Mouse (Mus musculus) urinary bladder, postnatal 4 days (tissue): ENCODE data around the gene Wdfy3.
"Not testable (repeated sequence)": the region's sequence is repeated elsewhere in the genome, so short reads cannot be mapped to it uniquely, and the experiment has no call there.

Experiments
- DNase-seq, 2 experiments: peaks; one replicate each; pipeline ENCODE4 v3.0.0; 2021 to 2022; ENCODE audit warnings: low spot score in 2 of 2

Wdfy3 gene

DNA sequence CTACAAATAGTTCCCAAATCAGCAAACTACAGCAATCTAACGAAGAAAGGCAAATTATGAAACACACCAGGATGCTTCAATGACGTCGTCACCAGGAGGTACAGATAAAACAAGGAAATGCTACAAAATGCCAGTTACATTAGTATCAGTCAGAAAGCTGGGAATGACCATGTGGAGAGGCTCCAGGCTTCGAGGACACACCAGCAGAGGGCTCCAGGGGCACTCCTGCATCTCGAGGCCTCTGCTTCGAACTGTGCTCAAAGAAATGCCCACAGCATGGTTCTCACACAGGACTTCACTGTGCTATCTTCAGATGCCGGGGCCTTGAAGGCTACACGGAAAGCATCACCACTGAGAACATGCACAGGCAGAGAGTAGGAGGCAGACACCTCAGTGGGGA, 68.7 kb downstream of the Wdfy3 start:
- DNase-seq = no peak

DNA sequence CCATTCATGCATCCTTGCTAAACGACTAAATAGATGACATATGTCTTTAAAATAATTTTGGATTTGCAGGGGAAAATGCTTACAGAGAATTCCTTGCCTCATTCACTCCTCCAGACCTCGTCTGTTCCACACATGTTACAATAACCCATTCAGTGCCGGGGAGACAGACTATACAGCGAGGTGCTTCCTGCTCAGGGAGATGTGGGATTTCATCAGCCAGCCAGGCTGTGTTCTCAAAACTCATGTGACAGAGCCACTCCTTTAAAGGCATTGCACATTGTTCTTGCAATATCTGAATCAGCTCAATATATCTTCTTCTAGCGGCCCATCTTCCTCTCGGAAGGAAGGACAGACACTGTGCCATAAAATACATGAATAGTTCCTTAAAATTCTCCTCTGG, 70.8 kb downstream of the Wdfy3 start:
- no peak for DNase-seq

DNA sequence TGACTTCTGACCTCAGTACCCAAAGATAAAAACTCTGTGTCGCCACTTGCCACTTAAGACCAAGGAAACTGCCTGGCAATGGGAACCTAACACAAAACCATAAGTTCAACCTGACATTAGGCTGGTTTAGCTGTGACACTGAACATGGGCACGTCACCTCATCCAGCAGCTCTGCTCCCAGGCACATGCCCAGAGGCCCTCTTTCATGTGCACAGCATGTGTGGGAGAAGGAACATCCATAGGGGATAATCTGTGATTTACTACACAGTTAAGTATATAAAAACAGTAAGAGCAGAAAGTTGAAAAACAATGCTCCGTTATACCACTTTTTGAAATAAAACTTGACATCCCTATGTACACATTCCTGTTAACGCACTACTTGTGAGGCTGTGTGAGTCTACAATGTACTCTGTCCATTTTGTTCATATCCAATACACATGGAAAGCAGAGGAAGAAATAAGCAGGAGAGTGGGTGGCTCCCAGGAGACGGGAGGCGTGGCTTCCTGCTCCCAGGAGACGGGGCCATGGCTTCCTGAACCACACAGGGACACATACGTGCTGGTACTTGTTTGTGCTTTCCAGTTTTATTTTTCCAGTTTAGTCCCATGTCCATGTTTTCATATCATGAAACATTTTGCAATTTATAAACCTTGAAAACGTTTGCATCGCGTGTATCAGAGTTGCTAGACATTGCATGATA, 73.5 kb downstream of the Wdfy3 start:
- no peak for DNase-seq

DNA sequence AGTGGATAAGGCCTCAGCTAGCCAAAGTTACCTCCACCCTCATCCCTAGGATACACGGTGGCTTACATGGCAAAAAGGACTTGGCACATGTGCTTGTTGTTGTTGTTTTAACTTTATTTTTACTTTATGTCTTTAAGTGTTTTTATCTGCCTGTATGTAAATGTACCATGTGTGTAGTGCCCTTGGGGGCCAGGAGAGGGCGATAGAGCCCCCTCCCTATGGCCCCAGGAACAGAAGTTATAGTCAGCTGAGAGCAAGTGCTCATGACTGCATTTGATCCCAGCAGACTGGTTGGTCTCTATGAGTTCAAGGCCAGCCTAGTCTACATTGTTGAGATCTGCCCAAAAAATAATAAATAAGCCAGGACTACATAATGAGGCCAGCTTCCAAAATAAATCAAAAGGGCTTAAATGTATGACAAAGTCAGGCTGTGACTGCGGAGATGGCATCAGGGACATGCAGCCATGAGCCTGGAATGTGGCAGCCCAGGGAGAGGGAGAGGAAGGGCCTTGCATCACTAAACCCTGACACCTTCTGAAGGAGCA, 74.2 kb downstream of the Wdfy3 start:
- no peak for DNase-seq

DNA sequence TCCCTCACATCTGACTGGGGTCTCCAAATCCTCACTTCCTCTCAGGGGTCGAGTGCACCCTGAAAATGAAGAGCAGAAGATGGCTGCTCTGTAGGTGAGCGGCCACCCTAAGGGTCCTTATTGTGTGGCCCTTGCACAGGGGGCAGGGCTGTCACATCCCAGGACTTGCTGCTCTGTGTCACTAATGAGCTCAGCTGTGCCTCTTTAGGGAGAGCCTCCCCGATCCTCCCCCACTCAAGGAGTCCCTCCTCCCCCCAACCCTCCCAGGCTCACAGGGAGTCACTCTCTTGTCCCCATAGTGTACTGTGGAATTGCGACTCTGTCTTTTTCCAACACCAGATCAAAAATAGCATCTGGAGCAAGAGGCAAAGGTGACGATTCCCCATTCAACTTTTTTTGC, 75.7 kb downstream of the Wdfy3 start:
- no peak for DNase-seq

DNA sequence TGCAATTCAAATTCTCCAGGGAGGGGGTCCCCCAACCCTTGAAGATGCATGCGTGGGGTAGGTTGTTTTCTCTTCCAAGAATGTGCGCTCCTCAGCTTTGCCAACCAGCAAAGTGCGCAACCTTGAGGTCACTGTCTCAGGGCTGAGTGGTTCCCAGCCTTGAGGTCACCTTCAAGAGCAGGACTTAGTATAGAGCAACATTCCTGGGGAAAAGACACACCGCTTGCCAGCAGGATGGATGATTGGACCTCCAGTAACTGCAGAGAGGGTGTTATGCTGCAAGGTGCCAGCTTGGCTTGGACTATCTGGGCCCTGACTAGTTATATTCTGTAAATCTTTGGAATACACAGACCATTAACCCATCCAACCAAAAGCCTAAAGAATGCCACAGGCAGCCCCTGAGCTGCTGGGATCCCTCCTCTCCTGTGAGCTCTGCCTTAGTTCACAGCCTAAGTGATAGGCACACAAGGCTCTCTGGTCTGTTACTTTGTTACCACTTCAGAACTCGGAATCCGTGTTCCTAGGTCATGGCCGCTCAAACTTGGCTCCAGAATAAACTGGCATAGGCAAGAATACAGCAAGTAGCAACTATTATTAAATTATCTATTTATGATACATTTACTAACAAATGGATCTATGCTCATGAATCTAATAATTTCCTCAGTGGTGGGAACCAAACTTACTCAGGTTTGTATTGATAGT, 76.6 kb downstream of the Wdfy3 start:
- no peak for DNase-seq

DNA sequence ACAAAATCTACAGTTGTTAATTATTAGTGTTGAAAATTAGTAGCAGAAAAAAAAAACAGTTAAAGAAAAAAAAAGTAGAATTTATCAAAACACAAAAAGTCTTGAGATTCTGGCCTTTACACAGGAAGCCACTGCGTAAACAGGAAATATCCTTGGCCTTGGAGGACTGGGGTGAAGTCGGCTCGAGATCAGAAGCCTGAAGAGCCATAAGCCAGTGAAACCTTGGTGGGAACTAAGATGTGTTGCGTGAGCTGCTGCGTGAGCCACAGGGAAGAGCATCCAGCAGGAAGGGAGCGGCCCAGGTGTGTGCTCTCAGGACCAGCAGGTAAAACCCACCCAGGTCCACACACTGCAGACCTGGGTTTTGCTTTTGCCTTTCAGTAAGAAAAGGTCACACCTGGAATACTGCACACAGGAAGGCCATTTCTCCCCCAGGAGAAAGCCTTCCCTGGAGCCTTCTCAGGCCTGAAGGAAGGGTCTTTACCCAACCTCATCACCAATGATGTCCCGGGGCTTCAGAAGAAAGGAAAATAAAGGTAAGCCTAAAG, 79.3 kb downstream of the Wdfy3 start:
- DNase-seq = no peak

DNA sequence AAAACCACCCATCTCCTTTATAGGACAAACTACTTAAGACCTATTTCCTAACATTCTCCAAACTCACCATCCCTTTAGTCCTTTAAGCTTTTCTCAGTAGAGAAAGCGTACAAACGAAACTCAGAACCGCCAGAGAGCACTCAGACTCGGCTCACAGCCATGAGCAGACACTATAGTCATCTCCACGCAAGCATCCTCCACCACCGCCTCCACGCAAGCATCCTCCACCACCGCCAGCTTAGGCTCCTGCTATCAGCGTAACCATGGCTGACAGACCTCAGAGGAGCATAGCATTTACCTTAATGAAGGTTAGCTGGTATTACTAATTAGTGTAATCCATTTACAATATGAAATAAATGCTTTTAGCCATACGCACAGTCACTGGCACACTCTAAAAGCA, 81.2 kb downstream of the Wdfy3 start:
- DNase-seq = no peak

DNA sequence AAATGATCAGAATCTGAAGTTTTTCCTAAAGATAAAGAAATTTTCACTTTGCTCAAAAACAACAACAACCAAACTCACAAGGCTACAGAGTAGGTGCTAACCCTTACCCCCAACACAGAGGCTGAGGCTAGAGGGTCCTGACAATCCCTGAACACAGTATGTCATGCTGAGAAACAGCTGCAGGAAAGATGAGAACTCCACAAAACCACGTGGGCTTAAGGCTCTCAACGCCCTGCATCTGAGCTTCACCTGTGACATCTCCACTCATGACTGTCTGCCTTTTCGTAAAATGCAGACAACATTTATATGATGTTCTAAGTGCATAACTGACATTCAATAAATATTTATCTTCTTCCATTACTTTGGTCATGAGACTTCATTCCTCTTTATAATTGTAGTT, 83.0 kb downstream of the Wdfy3 start:
- no peak for DNase-seq

DNA sequence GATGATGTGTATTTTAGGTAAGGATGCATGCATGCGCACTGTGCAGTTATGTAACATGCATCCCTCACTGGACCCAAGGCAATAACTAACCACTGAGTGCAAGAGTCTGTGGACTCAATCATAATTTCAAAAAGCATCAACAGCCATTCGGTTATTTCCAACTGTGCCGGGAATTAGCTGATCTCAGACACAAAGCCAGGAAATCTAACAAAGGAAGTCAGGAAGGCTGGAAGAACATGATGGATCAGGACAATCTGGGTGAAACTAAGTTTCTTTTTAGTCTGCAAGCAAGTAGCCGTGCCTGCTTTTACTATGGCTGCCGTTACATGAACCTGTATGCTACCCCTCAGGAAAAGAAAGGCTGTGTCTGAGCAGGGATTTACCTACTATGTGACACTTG, 87.5 kb downstream of the Wdfy3 start:
- no peak for DNase-seq

DNA sequence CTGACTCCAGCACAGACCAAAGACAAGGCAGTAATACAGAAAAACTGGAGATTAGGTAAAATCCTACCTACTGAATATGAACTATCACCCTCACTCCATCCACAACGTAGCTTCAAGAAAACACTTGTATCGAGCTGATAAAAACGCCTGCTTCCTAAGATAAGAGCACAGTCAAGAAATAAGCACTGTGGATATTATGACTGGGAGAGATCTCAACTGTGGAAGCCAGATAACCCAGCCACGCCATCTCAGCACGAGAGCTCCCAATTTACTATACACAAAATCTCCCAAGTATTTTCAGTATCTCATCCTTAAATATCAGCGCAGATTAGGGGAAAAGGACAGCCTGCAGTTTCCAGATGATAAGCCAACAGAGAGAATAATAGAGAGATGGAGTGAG, 90.1 kb downstream of the Wdfy3 start:
- DNase-seq = no peak

DNA sequence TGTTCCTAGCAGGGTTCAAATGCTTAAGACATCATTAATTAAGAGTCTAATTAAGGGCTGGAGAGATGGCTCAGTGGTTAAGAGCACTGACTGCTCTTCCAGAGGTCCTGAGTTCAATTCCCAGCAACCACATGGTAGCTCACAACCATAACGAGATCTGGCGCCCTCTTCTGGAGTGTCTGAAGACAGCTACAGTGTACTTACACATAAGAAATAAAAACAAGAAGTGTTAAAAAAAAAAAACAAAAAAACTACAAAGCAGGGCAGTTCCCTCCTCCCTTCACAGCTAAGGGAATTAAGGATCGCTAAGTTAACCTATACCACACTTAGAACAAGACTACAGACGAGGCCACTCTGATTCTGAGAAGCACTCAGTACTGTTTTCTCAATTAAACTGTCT, 97.1 kb downstream of the Wdfy3 start:
- DNase-seq = not testable (repeated sequence)

DNA sequence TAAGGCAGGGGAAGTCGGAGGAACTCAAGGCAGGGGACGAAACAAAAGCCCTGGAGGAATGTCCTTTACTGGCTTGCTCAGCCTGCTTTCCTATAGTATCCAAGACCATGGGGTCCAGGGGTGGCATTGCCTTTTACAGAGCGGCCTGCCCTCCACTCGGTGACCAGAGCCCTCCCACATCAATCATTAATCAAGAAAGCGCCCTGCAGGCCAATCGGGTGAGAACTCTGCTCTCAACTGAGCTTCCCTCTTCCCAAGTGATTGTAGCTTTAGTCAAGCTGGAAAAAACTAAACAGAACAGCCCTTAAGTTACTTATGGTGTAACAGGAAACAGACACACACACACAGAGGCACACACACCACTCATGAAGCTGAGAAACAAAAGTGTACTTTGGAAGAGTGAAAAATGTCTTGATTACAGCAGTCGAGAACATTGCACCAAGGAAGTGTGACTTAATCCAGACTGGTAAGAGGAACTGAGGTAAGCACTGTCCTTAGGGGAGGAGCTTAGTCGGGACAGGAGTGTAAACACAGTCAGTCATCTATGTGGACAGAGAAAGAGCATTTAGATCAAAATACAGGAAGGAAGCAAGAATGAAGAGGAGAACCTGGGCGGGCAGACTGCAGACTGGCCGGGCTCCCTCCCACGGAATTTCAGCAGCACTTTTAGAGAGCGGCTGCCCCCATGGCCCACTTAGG, 101.4 kb downstream of the Wdfy3 start:
- no peak for DNase-seq

DNA sequence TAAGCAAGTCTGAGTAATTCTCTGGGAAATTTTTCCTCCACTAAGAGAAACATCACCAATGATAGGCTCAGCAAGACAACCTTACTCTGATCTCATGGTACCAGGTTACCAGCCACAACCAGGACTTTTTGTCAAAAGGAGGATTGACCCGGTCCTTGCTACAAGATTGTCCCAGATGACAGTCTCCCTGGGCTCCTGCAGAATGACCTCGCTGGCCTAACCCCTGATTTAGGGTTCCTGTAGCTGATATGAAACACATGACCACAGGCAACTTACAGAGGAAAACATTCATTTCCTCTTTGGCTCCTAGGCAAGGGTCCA, 101.9 kb downstream of the Wdfy3 start:
- DNase-seq = no peak

DNA sequence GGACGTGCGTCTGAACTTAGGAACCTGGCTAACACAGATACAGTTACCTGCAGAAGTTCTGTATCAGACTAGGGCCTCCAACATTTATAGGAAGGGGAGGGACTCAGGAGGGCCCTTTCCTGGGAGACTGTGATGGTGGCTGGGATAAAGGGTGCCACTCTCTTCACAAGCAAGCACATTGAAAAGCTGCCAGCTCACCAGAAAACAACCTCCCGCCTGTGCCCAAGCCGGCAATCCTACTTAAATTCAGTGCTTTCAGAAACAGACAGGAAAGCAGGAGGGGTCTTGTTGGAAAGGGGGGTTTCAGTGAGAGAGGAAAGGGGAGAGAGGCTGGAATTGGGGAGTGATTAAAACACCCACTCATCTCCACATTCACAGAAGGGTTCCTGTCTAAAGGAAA, 106.9 kb downstream of the Wdfy3 start:
- no peak for DNase-seq

DNA sequence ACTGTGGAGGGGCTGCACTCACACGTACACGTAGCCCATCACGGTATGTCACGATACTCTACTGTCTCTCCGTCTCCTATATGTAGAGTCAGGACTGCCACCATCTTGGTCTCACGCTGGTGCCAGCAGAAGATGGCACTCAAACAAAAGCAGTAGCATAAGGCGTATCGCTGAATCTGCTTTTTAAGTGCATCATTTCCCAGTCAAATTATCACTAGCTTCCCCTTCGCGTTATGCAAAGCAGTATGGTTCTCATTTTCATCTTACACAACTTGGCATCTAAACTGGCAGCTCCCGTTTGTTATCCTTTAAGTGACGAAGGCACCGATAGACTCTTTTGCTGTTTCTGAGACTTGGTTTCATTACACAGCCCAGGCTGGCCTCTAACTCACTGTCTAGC, 110.4 kb downstream of the Wdfy3 start:
- DNase-seq = no peak

DNA sequence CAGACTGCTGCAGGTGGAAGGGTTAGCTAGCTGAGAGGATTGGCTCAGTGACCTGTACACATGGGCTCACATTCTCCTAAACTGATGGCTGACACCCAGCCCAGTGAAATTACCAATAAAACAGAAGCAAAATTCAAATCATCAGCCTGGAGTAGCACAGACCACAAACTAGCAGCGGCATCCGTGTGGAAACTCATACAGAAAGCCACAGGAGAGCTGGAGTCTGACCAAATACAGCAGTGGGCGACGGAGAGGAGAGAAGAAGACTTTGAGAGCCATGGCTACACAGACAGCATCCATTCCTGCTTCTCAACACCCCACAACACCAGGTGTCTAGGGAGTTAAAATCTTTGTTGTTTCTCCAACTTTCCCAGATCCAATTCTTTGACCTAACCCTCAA, 110.8 kb downstream of the Wdfy3 start:
- no peak for DNase-seq

DNA sequence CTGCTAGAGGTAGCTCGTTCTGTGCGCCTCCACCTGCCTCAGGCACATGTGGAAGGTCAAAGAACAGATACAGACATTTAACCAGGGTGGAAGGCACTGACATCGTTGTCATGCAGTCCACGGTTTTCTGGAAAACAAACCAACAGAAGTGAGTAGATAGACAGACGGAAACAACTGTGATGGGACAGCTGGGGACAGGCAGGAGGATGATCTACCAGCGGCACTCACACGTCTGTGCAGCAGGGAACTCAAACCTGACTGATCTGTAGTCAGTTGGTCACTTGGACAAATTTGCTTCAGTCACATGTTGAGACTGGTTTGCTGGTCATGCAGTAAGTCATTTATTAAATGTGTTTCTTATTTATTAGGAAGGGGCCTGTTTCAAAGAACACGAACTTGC, 112.3 kb downstream of the Wdfy3 start:
- no peak for DNase-seq

DNA sequence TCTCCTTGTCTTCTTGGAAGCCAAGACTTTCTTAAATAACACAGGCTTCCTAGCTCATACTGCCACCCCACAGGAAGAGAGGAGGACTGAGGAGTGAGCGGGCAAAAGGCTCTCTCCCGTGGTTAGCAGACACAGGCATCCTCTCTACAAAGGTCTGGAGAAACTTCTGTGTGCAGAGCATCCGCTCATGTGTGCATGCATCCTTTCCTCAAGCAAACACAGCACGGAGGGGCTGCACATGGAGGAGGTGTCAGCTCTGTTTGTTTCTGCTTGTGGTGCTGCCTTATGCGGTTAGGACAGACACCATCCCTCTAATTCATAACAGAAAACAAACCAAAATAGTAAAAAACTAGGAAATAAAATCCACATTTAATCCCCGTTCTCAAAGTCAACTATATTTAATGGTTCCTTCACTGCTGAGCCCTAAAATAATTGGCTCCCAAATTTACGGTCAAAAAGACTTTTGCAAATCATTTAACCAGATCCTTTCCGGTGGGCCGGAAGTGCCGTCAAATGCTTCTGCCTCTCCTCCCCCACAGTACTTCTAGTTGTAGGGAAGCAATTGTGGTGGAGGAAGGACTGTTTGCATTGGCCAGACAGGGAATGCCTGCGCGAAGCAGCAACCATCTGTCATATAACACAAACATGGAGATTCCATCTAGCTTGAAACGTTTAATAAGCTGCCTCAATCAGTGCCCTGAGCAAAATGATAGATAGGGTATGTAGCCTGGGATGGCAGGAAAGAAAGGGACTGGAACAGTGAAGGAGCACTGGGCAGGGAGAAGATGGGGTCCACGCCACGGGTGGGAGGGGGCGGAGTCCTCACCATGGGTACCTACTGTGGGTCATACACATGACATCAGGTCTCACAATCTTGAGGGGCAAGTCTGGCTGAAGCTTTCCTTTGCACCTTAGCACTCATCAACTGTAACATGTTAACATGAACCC, 115.1 kb downstream of the Wdfy3 start:
- no peak for DNase-seq

DNA sequence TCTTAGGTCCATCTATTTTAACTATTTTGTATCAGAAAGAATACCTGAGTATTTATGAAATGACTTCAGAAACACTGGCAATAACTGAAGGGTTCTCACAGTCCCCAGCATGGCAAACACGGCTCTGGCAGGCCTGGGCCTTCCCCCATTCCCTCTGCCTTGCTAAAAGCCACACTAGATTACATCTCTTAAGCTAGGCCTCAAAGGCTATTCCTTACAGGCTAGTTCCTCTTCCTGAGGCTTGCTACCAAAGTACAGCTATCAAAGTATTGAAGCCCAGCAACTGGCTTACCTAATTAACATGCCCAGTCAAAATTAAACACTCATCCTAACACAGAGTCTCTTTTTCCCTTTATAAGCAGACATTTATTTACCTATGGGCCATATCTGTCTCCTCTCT, 117.8 kb downstream of the Wdfy3 start:
- DNase-seq = no peak

DNA sequence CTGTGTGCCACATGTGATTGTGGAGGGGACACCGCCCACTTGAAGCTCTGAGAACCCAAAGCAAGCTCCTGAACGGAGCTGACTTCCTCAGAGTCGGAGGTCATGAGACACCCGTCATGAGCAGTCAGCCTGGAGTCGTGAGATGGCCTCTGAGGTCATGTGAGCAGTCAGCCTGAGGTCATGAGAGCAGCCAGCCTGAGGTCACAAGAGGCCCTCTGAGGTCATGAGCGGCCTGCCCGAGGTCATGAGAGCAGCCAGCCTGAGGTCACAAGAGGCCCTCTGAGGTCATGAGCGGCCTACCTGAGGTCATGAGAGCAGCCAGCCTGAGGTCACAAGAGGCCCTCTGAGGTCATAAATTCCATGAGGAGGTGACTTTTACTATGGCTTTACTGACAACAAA, 120.4 kb downstream of the Wdfy3 start:
- DNase-seq = no peak

DNA sequence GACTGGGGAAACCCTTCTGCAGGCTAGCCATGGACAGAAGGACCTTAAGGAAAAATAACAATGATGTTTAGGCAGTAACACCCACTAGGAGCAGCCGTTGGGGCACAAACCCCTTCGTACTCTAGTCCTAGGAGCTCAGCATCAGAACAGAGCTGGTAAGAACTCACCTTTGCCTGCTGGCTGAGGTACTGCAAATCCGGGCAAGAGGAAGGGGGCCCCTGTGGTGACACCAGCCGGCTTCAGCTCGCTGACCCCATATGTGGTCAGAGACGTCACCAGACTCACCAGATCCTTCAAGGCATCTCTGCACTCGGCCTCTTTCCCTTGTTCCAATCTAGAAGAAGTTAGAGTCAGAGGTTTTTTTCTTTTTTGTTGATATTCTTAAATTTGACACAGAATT, 121.1 kb downstream of the Wdfy3 start:
- no peak for DNase-seq
